Mouse (Mus musculus): ENCODE results near the gene Psme3. TPM values are rescaled to one million over a fixed set of nuclear protein-coding genes. Genes with fewer than 3 reads are reported as not detected.

The Psme3 gene
- 100 to 1,000 TPM; 122 to 145 TPM for total RNA-seq (2021)
- long read RNA-seq, experiment 1, transcript Psme3-201 (11 exons, 2,664 nt) = major isoform, 25 of 43 reads
- long read RNA-seq, experiment 1, partial matches to known transcripts = 4 of 43 reads
- long read RNA-seq, experiment 1, other reads (novel, unspliced or antisense) = 14 of 43 reads
- long read RNA-seq, experiment 2, transcript Psme3-201 (11 exons, 2,664 nt) = major isoform, 9 of 19 reads
- long read RNA-seq, experiment 2, partial matches to known transcripts = 3 of 19 reads
- long read RNA-seq, experiment 2, other reads (novel, unspliced or antisense) = 7 of 19 reads

GRCm38 (mm10) chr11:101315665-101316500 is at the start of gene Psme3:
TSS of gene Psme3 (plus strand) at chr11:101316213.
- peak; percentile 95 to 96 for DNase-seq

GRCm38 (mm10) chr11:101269577-101270116 is 46.4 kb upstream of the Psme3 start:
- DNase-seq = no peak

GRCm38 (mm10) chr11:101272446-101272845 is 43.6 kb upstream of the Psme3 start:
- DNase-seq = no peak

- no peak for DNase-seq
Measured at GRCm38 (mm10) chr11:101275309-101275708, 40.7 kb upstream of the Psme3 start.

- DNase-seq = no peak
Measured at GRCm38 (mm10) chr11:101276319-101277070, 39.5 kb upstream of the Psme3 start.

- DNase-seq = no peak
Measured at GRCm38 (mm10) chr11:101277381-101278222, 38.4 kb upstream of the Psme3 start.

GRCm38 (mm10) chr11:101278223-101279192 is 37.5 kb upstream of the Psme3 start, which contains the start of the genes Cntd1 and Coa3:
TSS of gene Cntd1 (plus strand) at chr11:101279012.
TSS of gene Coa3 (minus strand) at chr11:101279114.
- peak; percentile 89 to 90 for DNase-seq

- no peak for DNase-seq
Measured at GRCm38 (mm10) chr11:101279193-101279569, 36.8 kb upstream of the Psme3 start.

GRCm38 (mm10) chr11:101280837-101281236 is 35.2 kb upstream of the Psme3 start:
- no peak for DNase-seq

- no peak for DNase-seq
Measured at GRCm38 (mm10) chr11:101282896-101283295, 33.1 kb upstream of the Psme3 start.

- DNase-seq = no peak
Measured at GRCm38 (mm10) chr11:101283805-101284204, 32.2 kb upstream of the Psme3 start.

- peak; percentile 74 to 80 for DNase-seq
Measured at GRCm38 (mm10) chr11:101287306-101287705, 28.7 kb upstream of the Psme3 start.

GRCm38 (mm10) chr11:101291231-101291630 is 24.8 kb upstream of the Psme3 start:
- DNase-seq = no peak

- no peak for DNase-seq
Measured at GRCm38 (mm10) chr11:101295191-101295590, 20.8 kb upstream of the Psme3 start.

- no peak for DNase-seq
Measured at GRCm38 (mm10) chr11:101300881-101301280, 15.1 kb upstream of the Psme3 start.

GRCm38 (mm10) chr11:101301299-101302003 is 14.6 kb upstream of the Psme3 start:
- no peak for DNase-seq

- peak; percentile 98 for DNase-seq
Measured at GRCm38 (mm10) chr11:101302004-101302798, 13.8 kb upstream of the Psme3 start, which contains the start of gene Becn1. TSS of gene Becn1 (minus strand) at chr11:101302286.

GRCm38 (mm10) chr11:101307744-101308143 is 8.3 kb upstream of the Psme3 start:
- DNase-seq = no peak

All from adrenal gland, postnatal 36 days (tissue).